Mouse (Mus musculus): Measurements from ENCODE around the gene Saxo1.

Gene Saxo1

DNA sequence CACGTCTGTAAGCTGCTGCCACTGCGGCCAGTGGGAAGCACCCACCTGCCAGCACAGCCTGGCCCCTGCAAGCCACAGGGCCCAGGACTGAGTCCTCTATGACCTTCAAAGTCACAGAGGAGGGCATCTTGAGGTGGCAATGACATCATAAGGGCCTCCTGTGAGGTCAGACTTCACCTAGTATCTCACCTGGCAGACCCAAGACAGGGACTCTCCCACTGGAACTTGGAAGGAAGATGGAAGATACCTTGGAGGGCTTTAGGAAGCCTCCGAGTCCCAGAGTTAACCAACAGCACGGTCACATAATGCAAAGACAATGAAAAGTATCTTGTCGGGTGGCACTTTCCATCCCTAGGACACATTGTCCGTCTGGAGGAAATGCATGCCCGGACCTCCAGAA lies at the start of gene Saxo1:
Saxo1 (minus strand) TSS at position 101 of the 400 bp plus-strand sequence.
- no peak for DNase-seq (ENCODE audit: low spot score in 2 of 2)

DNA sequence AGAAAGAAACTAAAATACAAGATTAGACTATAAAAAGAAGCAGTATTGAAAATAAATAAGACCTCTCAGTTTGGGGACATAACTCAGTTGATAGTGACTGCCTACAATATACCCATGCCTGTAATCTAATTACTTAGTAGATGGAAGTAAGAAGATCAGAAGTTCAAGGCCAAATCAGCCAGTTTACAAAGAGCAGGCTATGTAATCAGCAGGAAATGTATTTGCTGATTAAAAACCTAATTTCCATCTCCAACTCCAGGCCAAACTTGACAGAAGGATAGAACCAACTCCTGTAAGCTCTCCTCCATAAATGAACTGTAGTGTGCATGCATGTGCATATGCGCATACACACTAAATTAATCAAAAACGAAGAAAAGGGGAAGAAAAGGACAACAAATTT lies 33.2 kb upstream of the Saxo1 start:
- DNase-seq (ENCODE audit: low spot score in 2 of 2), result no peak

DNA sequence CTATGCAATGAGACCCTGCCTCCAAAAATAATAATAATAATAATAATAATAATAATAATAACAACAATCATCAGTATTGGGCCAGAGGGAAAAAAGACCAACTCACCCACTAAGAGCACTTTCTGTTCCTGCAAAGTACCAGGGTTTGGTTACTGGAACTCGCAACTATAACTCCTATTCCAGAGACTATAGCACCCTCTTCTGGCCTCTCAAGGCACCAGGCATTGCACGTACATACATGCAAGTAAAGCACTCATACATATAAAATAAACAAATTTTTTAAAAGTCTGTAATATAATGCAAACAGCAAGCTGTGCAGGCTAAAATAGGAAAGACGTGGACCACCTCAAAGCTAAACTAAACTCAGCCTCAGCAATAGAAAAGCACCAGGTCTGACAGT lies 30.1 kb upstream of the Saxo1 start:
- no peak for DNase-seq (ENCODE audit: low spot score in 2 of 2)

DNA sequence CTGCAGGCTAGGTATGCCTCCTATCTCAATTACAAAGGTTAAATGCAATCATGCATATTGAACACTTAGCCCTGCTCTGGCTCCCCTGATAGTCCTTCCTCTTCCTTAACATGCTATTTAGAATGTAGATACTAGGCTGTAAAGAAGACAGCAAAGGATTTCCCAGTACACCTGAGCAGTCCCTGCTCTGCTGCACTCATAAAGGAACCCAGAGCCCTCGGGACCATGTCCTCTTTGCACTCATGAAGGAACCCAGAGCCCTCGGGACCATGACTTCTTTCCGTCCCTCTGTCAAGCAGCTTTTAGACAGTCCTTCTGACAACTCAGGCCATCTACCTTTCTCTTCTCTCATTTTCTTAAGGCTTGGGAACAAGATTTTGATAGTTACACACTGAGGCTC lies 22.5 kb upstream of the Saxo1 start:
- DNase-seq (ENCODE audit: low spot score in 2 of 2), result no peak

DNA sequence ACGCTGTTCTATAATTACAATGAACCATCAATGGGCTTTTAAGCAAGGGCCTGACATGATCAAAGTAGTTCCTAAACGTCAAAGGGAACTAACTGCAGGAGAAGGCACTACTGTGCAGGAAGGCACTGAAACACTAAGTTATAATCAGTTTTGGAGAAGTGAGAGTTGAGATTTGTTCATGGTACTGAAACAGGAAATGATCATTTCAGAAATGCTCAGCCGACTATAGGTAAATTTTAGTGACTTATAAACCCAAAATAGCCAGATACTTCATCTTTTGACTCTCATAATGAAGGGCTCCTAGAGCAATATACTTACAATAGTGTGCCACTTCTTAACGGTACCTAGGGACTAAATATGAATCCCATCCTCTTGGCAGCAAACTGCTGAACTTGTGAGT lies 21.9 kb upstream of the Saxo1 start:
- DNase-seq (ENCODE audit: low spot score in 2 of 2), result no peak

DNA sequence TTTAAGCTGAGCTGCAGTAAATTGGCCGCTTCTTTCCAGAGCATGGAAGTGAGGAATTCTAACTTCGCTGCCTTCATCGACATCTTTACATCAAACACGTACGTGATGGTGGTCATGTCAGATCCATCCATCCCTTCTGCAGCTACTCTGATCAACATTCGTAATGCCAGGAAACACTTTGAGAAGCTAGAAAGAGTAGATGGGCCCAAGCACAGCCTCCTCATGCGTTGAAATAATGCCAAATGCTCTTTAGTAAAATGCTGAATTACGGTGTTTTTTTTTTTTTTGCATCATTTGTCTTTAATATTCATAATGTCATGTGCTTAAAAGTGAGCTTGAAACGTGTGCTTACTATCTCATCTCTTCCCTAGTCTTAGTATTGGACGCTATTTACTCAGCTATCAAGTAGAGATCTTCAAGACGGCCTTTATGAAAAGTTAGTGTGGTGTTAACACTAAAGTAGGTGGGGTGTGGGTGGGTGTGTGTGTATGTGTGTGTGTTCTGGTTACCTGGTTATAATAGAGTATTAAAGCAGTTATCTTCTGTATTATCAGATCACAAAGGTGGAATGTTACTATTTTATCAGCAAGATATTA lies 18.6 kb upstream of the Saxo1 start:
- DNase-seq (ENCODE audit: low spot score in 2 of 2), result no peak

DNA sequence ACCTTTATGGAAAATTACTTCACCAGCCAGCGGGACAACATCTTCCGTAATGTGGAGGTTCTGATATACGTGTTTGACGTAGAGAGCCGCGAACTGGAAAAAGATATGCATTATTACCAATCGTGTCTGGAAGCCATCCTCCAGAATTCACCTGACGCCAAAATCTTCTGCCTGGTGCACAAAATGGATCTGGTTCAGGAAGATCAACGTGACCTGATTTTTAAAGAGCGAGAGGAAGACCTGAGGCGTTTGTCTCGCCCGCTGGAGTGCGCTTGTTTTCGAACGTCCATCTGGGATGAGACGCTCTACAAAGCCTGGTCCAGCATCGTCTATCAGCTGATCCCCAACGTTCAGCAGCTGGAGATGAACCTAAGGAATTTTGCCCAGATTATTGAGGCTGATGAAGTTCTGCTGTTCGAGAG lies 18.0 kb upstream of the Saxo1 start:
- DNase-seq (ENCODE audit: low spot score in 2 of 2), result peak in 1 of 2 experiments; percentile 23

DNA sequence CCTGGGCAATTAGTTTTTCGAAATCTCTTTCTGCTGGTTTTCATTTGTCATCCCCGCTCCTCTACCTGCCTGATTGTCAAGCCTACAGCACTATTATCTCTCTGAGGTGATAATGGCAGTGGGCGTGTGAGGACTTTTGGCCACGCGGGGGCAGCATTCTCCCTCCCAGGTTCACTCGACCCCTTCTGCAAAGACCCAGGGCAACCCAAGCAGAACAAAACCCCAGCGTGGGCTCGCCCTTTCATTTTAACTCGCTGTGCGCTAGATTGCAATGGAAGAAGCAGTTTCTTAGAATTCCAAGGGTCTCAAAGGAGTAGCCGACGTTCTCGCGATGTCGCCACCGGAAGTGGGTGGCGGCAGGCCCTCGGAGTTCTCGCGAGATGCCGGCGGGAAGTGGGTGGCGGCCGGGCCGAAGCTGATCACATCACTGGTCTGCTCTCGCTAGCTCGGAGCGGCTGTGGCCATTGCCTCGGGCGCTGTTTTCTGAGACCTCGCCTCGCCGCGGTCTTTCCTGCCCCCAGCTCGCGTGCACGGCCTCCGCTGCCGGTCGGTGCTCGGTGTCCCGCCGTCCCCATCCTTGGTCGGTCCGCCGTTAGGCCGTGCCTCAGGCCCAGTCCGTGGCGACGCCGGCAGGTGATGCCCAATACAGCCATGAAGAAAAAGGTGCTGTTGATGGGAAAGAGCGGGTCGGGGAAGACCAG lies 17.3 kb upstream of the Saxo1 start, which contains the start of gene Rraga:
Rraga (plus strand) TSS at position 386 of the 701 bp plus-strand sequence.
- peak; percentile 92 to 93 for DNase-seq (ENCODE audit: low spot score in 2 of 2)

DNA sequence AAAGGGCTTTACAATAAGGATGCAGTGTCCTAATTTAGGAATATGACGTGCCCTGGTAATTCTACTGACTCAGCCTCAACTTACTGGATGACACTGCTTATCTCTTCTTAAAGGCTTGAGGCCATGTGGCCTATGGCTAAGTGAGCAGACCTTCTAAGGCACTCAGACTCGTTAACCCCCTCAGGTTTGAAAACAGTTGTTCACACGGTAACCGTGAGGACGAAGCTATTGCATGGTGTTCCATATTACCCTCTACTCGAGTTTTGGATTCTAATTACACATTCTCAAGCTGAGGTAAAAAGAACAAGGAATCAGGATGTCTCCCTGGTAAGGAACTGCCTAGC lies 16.8 kb upstream of the Saxo1 start:
- DNase-seq (ENCODE audit: low spot score in 2 of 2), result no peak

DNA sequence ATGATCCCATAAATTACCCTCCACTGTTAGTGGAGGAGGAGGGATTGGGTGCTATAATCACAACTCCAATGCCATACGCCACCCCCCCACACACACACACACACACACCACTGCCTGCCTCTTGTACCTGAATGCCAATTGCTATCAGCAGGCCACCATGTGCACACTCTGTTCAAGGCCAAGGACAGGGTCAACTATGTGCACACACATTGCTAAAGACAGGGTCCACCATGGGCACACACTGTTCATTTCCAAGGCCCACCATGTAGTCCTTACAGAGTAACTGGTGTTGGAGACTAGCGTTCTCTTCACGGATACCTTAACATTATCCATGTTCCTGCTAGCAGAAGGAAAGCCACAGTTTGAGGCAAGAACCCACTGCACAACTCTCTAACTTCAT lies 2.9 kb upstream of the Saxo1 start:
- DNase-seq (ENCODE audit: low spot score in 2 of 2), result no peak

DNA sequence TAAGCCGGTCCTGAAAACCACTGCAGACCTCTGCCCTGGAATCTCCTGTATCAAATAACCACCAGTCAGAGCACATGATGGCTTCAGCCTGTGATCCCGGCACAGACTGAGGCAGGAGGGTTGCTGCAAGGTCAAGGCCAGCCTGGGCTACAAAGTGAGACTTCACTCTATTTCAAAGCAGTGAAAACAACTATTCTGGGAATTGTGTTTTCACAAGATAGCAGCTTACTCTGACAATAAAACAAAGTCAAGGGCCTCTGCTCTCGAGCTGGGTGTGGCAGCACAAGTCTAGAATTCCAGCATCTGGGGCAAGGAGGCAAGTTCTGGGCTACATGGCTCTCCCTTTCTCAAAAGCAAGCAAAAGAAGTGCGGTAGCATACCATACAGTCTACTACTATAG lies 878 bp upstream of the Saxo1 start:
- no peak for DNase-seq (ENCODE audit: low spot score in 2 of 2)

DNA sequence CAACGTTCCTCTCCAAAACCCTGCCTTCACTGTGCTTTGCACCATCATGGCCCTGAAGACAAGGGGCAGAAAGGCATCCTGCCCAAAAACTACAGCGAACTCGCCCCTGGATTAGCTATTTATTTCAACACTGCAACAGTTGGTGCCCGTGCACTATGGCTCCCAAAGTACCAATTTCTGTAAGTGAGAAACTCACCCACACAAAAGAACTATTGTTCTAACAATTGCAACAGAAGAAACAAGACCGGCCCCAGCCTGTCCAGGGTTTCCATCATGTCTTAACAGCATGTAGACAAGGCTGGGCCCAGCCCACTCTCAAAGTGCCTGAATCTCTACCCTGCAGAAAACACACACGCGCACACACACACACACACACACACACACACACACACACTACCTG lies 757 bp downstream of the Saxo1 start:
- DNase-seq (ENCODE audit: low spot score in 2 of 2), result no peak

DNA sequence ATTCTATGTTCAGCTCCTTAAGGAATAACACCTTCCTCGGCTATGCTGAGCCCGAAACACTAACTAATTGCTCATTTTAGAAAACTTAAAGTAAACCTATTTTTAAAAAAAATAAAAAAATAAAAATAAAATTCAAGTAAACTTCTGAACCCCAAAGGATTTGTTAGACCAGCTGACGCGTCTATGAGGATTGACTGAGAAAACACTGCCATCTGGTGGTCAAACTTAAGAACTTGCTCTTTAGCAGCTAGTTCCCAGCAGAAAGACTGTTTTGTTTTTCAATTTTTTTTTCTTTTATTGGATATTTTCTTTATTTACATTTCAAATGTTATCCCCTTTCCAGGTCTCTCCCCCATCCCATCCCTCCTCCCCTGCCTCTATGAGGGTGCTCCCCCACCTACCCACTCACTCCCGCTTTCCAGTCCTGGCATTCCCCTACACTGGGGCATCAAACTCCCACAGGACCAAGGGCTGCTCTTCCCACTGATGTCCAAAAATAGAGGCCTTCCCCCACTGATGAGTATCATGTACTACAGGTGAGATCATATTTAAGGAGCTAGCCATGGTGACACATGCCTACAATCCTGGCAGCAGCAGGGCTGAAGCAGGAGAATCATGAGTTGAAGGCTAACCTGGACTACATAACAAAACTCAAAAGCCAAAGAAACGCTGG lies 3.0 kb downstream of the Saxo1 start:
- no peak for DNase-seq (ENCODE audit: low spot score in 2 of 2)

DNA sequence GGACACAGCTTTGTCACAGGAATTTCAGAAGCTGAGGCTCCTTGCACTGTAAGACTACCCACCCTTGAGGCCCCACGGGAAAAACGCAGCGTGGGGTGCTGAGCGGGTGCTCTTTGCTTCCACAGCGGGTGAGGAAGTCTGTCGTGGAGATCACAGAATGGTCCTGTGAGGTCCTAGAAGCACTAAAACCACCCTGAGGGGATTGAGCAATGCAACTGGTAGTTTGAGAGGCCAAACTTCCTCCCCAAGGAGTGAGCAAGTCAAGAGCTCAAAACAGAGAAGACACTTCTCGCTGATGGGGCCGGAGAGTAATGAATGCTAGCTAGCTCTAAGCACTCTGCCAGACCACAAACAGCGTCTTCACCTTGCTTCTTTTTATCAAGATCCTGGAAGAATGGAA lies 9.8 kb downstream of the Saxo1 start:
- no peak for DNase-seq (ENCODE audit: low spot score in 2 of 2)

DNA sequence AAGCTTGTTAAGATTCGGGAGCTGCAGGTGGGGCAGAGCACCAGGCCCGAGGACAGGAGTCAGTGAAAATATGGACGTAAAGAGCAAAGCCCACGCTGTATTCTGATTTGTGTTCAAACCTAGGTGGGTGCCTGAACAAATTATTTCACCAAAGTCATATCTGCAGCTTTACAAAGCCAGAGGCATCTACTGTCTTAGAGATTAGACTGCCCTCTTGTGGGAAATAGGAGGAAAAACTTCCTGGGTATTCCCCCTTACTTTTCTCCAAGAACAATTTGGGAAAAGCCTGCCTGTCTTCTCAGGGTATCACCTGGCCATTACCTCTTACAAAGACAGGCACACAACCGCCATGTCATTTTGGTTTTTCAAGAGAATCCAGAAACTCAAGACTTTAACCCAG lies 12.5 kb downstream of the Saxo1 start:
- no peak for DNase-seq (ENCODE audit: low spot score in 2 of 2)

DNA sequence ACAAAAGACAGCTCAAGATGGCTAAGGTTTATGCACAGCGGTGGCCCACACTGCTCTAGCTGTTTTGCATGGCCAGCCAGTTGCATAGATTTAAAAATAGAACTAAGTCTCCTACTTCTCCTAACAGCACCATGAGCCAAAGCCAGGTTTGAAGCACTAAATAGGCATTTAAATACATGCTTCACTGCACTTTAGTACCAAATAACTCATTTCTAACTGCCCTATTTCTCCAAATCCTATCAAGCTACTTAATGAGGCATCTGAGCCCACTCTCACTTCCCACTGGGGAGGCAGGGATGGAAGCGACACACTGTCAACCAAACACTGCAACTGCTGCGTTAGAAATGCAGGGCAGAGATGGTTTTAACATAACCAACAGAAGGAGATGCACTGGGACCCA lies 14.1 kb downstream of the Saxo1 start:
- no peak for DNase-seq (ENCODE audit: low spot score in 2 of 2)

DNA sequence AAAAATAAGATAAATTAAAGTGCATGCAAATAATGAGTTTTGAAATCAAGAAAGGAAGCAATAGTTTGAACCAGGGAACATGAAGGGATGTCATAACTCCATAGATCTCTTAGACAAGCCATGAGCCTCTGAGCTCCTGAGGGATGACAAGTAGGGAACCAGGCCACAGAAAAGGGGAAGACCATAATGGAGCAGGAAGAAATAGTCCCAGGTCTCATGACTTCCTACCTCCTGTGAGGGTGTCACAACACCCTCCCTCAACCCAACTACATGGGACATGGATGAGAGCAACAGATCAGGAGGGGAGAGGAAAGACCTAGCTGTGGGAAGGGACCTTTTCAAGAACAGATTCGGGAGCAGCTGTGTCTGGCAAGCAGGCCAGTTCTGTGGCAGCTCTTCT lies 16.6 kb downstream of the Saxo1 start:
- no peak for DNase-seq (ENCODE audit: low spot score in 2 of 2)

DNA sequence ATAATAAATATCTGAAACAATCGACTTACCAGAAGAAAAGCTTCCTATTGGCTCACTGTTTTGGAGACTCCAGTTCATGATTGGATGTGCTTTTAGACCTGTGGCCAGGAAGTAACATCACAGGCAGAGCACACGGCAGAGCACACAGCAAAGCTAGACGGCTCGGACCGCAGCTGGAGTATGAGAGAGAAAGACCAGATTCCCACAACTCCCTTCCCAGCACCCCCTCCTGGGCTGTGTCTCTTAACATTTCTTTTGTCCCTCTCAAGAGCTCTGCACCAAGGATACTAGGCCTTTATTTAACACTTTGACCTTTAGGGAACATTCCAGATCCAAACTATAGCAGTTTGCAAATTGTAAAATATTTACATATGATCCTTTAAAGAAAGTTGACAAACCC lies 19.2 kb downstream of the Saxo1 start:
- no peak for DNase-seq (ENCODE audit: low spot score in 2 of 2)

DNA sequence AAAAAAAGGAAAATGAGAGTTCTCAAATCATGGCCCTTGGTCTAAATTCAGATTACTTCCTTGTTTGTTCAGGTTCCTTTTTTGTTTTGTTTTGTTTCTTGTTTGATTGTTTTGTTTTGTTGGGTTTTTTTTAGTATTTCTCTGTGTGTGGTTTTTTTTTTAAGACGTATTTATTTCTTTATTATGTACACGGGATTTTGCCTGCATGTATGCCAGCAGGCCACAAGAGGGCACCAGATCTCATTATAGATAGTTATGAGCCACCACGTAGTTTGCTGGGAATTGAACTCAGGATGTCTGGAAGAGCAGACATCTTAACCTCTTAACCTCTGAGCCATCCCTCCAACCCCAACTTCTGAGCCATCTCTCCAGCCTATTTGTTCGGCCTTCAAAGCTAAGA lies 20.2 kb downstream of the Saxo1 start:
- DNase-seq (ENCODE audit: low spot score in 2 of 2), result no peak

DNA sequence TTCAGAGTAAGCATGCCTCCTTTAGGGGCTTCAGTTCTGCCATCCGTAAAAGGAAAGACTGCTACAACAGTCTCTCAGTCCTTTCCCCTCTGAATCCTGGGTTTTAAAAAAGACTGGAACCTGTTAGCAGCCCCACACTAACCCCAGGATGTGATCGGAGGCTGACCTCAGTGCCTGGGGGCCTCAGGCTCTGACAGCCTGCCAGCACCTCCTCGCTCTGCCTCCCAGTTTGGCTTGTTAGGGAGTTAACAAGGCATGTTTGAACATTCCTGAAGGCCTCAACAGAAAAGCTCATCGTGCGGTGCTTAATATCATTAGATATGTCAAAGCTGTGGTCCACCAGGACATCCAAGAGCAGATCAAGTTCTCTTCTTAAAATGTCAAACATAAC lies 24.0 kb downstream of the Saxo1 start:
- DNase-seq (ENCODE audit: low spot score in 2 of 2), result no peak

DNA sequence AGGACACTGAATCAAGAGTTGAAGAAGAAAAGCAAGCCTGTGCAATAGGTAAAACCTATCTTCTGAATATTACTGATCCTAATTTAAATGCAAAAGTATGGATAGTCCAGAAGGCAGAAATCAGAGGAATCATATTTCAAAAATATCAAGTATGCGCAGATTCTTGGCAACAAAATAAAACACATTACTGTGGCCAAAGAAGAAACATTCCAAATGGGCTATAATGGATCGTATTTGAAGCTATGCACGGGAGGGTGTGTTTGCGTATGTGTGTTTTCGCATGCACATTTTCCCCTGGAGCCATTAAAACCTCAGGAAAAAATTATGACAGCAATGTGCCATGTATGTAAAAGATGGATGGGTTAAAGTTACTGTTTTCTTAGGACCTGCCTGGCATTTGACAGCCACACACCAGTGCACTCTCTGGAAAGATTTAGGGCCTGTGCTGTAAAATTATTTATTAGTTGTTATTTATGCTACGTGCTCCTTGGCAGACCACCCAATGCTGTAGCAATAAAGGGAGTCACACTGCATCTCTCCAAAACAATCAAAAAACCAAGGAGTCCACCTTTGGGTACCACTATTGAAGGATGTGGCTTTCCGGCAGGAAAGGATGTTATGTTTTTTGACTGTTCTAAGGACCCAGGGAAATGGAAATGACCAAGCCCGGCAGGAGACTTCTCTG lies 24.6 kb downstream of the Saxo1 start:
- DNase-seq (ENCODE audit: low spot score in 2 of 2), result no peak

DNA sequence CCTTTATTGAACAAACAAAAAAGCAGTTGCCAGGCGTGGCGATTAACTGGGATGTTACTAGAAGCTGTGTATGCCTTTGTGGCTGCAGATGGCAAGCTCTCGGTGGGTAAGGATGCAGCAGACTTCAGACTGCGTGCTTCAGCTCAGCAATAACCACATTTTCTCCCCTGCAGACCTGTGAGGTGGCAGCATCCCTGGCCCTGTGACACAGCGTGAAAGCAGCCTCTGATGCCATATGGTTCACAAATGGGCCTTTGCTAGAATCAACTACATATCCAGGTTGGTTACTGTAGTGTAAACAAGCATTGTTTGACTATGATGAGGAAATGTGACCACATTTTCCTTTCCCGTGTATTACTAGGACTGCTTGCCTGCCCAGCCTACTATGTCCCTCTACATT lies 29.0 kb downstream of the Saxo1 start:
- no peak for DNase-seq (ENCODE audit: low spot score in 2 of 2)
